Mouse (Mus musculus): ENCODE data around the gene Phgr1.

The Phgr1 gene

GRCm38 (mm10) chr2:118747301-118747960, 25.1 kb upstream of the Phgr1 start:
- in situ Hi-C loops (cut with MboI; ENCODE audit: unreplicated experiment in 2 of 2) = loop anchor here (5.0 to 25.0 kb wide), 5 partner anchors 45 to 1610 kb away; partner anchors contain the start of gene Ankrd63 (in 1 of the 2)

GRCm38 (mm10) chr2:118749341-118749884, 23.2 kb upstream of the Phgr1 start:
- in situ Hi-C loops (cut with MboI; ENCODE audit: unreplicated experiment in 2 of 2) = loop anchor here (5.0 to 25.0 kb wide), 5 partner anchors 47 to 1612 kb away; partner anchors contain the start of gene Ankrd63 (in 1 of the 2)

- in situ Hi-C loops (cut with MboI; ENCODE audit: unreplicated experiment in 2 of 2) = loop anchor here in 1 of 2 experiments (25.0 kb wide), 1 partner anchor 1213 kb away; no protein-coding TSS in a partner anchor
These were observed 22.1 kb upstream of the Phgr1 start for GRCm38 (mm10) chr2:118750476-118750875.

GRCm38 (mm10) chr2:118751896-118752791, 20.4 kb upstream of the Phgr1 start:
- in situ Hi-C loops (cut with MboI; ENCODE audit: unreplicated experiment in 2 of 2) = loop anchor here in 1 of 2 experiments (25.0 kb wide), 1 partner anchor 1215 kb away; no protein-coding TSS in a partner anchor

GRCm38 (mm10) chr2:118752792-118753108, 19.8 kb upstream of the Phgr1 start:
- in situ Hi-C loops (cut with MboI; ENCODE audit: unreplicated experiment in 2 of 2) = loop anchor here in 1 of 2 experiments (25.0 kb wide), 1 partner anchor 1215 kb away; no protein-coding TSS in a partner anchor

- in situ Hi-C loops (cut with MboI; ENCODE audit: unreplicated experiment in 2 of 2) = loop anchor here in 1 of 2 experiments (25.0 kb wide), 1 partner anchor 1217 kb away; no protein-coding TSS in a partner anchor
These were observed 18.4 kb upstream of the Phgr1 start for GRCm38 (mm10) chr2:118754143-118754542.

GRCm38 (mm10) chr2:118755407-118755806, 17.2 kb upstream of the Phgr1 start:
- in situ Hi-C loops (cut with MboI; ENCODE audit: unreplicated experiment in 2 of 2) = loop anchor here (5.0 to 25.0 kb wide), 3 partner anchors 53 to 1218 kb away; partner anchors contain the start of gene Ankrd63 (in 1 of the 2)

GRCm38 (mm10) chr2:118756103-118756502, 16.5 kb upstream of the Phgr1 start:
- in situ Hi-C loops (cut with MboI; ENCODE audit: unreplicated experiment in 2 of 2) = loop anchor here (5.0 to 25.0 kb wide), 3 partner anchors 54 to 1219 kb away; partner anchors contain the start of gene Ankrd63 (in 1 of the 2)

GRCm38 (mm10) chr2:118759828-118760227, 12.7 kb upstream of the Phgr1 start:
- in situ Hi-C loops (cut with MboI; ENCODE audit: unreplicated experiment in 2 of 2) = loop anchor here (5.0 to 25.0 kb wide), 7 partner anchors 58 to 1223 kb away; partner anchors contain the start of gene Ankrd63 (in 1 of the 2)

- in situ Hi-C loops (cut with MboI; ENCODE audit: unreplicated experiment in 2 of 2) = loop anchor here (5.0 to 25.0 kb wide), 5 partner anchors 123 to 1223 kb away; no protein-coding TSS in a partner anchor
These were observed 12.1 kb upstream of the Phgr1 start for GRCm38 (mm10) chr2:118760311-118761025.

- in situ Hi-C loops (cut with MboI; ENCODE audit: unreplicated experiment in 2 of 2) = loop anchor here (5.0 to 25.0 kb wide), 5 partner anchors 124 to 1224 kb away; no protein-coding TSS in a partner anchor
These were observed 11.2 kb upstream of the Phgr1 start for GRCm38 (mm10) chr2:118761358-118761757.

- in situ Hi-C loops (cut with MboI; ENCODE audit: unreplicated experiment in 2 of 2) = loop anchor here (5.0 to 25.0 kb wide), 5 partner anchors 125 to 1225 kb away; no protein-coding TSS in a partner anchor
These were observed 10.4 kb upstream of the Phgr1 start, which contains the start of gene Ccdc9b for GRCm38 (mm10) chr2:118761906-118762783. Gene Ccdc9b (minus strand): TSS chr2:118762661.

- in situ Hi-C loops (cut with MboI; ENCODE audit: unreplicated experiment in 2 of 2) = loop anchor here (5.0 to 25.0 kb wide), 5 partner anchors 125 to 1225 kb away; no protein-coding TSS in a partner anchor
These were observed 9.8 kb upstream of the Phgr1 start for GRCm38 (mm10) chr2:118762784-118763148.

- in situ Hi-C loops (cut with MboI; ENCODE audit: unreplicated experiment in 2 of 2) = loop anchor here (5.0 to 25.0 kb wide), 5 partner anchors 126 to 1226 kb away; no protein-coding TSS in a partner anchor
These were observed 9.1 kb upstream of the Phgr1 start for GRCm38 (mm10) chr2:118763469-118763868.

- in situ Hi-C loops (cut with MboI; ENCODE audit: unreplicated experiment in 2 of 2) = loop anchor here (5.0 to 25.0 kb wide), 5 partner anchors 127 to 1227 kb away; no protein-coding TSS in a partner anchor
These were observed 8.3 kb upstream of the Phgr1 start for GRCm38 (mm10) chr2:118764094-118764831.

GRCm38 (mm10) chr2:118764875-118765274, 7.7 kb upstream of the Phgr1 start:
- in situ Hi-C loops (cut with MboI; ENCODE audit: unreplicated experiment in 2 of 2) = loop anchor here (5.0 to 25.0 kb wide), 8 partner anchors 112 to 1228 kb away; no protein-coding TSS in a partner anchor
